Mouse (Mus musculus) frontal cortex, adult 2 months (tissue): ENCODE data around the gene Myocd. TPM values are rescaled to one million over a fixed set of nuclear protein-coding genes. Genes with fewer than 3 reads are reported as not detected.

Experiments used
- DNase-seq, 2 experiments: peaks; one replicate each; pipeline ENCODE4 v3.0.0; 2022; ENCODE audit warnings: low spot score in 1 of 2; ENCODE audit errors: extremely low spot score in 1 of 2
- polyA plus RNA-seq: library from polyadenylated mRNA; depleted of rRNA; stranded (reverse); fragments of >200 nt; gene quantifications from 2 replicates; pipeline ENCODE4 v1.2.3, GENCODE M21; 2012; rRNA removed

Myocd gene
- polyA plus RNA-seq, 1 experiment: 0.22 TPM

- DNase-seq: no peak
Observed at GRCm38 (mm10) chr11:65148441-65148840, 121.3 kb downstream of the Myocd start.

- DNase-seq: no peak
Observed at GRCm38 (mm10) chr11:65142838-65143417, 126.9 kb downstream of the Myocd start.

- no peak for DNase-seq
Observed at GRCm38 (mm10) chr11:65139030-65139429, 130.8 kb downstream of the Myocd start.

GRCm38 (mm10) chr11:65137145-65137652 lies 132.6 kb downstream of the Myocd start:
- DNase-seq: no peak

GRCm38 (mm10) chr11:65135251-65135739 lies 134.5 kb downstream of the Myocd start:
- peak; percentile 34 to 71 for DNase-seq

- peak in 1 of 2 experiments; percentile 70 for DNase-seq
Observed at GRCm38 (mm10) chr11:65133661-65134060, 136.1 kb downstream of the Myocd start.

- no peak for DNase-seq
Observed at GRCm38 (mm10) chr11:65129110-65129509, 140.7 kb downstream of the Myocd start.

GRCm38 (mm10) chr11:65128666-65129065 lies 141.1 kb downstream of the Myocd start:
- no peak for DNase-seq

- peak in 1 of 2 experiments; percentile 64 for DNase-seq
Observed at GRCm38 (mm10) chr11:65126566-65126965, 143.2 kb downstream of the Myocd start.

Other genes starting within 250 kb of the Myocd start
- gene 1700086D15Rik, start 110.1 kb downstream of the Myocd start, polyA plus RNA-seq: 0.15 and 0.88 TPM in 2 replicates
- 62.3 and 64.7 TPM in 2 replicates for gene Arhgap44, start 107.0 kb downstream of the Myocd start, polyA plus RNA-seq